Mouse (Mus musculus) liver, adult 2 months (tissue): Measurements from ENCODE around the gene Ano2.

Experiments
- CTCF ChIP-seq: fragments of 200-500 bp; IDR thresholded peaks from 2 replicates; pipeline ENCODE4 v1.5.1; 2011; ENCODE audit warnings: low read depth, low read length, control low read depth
- POLR2A ChIP-seq: fragments of 200-500 bp; IDR thresholded peaks from 2 replicates; pipeline ENCODE4 v1.6.1; 2011; ENCODE audit warnings: low read length, control low read depth; ENCODE audit not compliant: insufficient read depth; ENCODE audit errors: extremely low read depth

DNA sequence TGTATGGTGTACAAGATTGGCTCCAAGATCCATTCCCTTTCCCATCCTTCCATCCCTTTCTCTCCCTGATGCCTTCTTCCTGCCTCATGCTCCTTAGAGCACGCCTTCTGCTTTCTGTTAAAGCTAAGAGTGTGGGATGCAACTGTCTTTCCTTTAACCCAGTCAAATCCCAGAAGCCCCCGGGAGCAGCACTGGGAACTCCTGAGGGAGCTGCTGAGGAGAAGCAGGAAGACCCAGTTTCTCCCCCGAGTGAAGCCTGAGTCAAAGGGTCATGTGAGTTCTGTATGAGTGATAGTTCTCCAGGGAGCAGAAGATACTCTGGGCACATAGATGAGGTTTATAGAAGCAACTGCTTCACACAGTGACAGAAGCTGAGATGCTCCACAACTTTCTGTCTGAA lies 367.5 kb downstream of the Ano2 start:
- TF ChIP-seq CTCF (no peak), POLR2A (no peak)
